Mouse (Mus musculus): Measurements from ENCODE around the gene Serinc2. TPM values are rescaled to one million over a fixed set of nuclear protein-coding genes. Genes with fewer than 3 reads are reported as not detected.
A peak's percentile ranks its signal among the peaks of the same experiment; 100 is the strongest.

Gene Serinc2
- polyA plus RNA-seq, 1 experiment, result 356 TPM

GRCm38 (mm10) chr4:130318122-130318521 is 39.1 kb upstream of the Serinc2 start:
- Histone ChIP-seq H3K27ac (ENCODE audit: insufficient read depth, low read depth, low read length) (no peak overlapping the region), H3K36me3 (ENCODE audit: control insufficient read depth, insufficient read depth, low read length) (peaks cover 30% of the 10 kb centered on the region), H3K27me3 (ENCODE audit: control insufficient read depth, insufficient read depth, low read length) (no peaks in the 10 kb centered on the region), H3K4me1 (ENCODE audit: control insufficient read depth, insufficient read depth, insufficient read length, low read length) (no peaks in the 10 kb centered on the region), H3K4me3 (ENCODE audit: low read depth, low read length) (no peak overlapping the region)
- TF ChIP-seq CTCF (IDR thresholded peaks at IDR 0.05; ENCODE audit: extremely low read depth, insufficient read length, insufficient replicate concordance, low read depth, low read length) (no peak), POLR2A (IDR thresholded peaks at IDR 0.05; ENCODE audit: low read depth, low read length) (no peak)
- WGBS, result 80% methylated on average over 3 of the region's 3 CpGs

- no peak overlapping the region for H3K27ac ChIP-seq (ENCODE audit: insufficient read depth, low read depth, low read length)
These were observed 37.7 kb upstream of the Serinc2 start for GRCm38 (mm10) chr4:130316691-130317090.

GRCm38 (mm10) chr4:130315771-130316527 is 36.9 kb upstream of the Serinc2 start:
- 75% methylated on average over 13 of the region's 13 CpGs for WGBS
- Histone ChIP-seq H3K36me3 (ENCODE audit: control insufficient read depth, insufficient read depth, low read length) (peaks cover 21% of the 10 kb centered on the region), H3K4me1 (ENCODE audit: control insufficient read depth, insufficient read depth, insufficient read length, low read length) (no peaks in the 10 kb centered on the region), H3K27ac (ENCODE audit: insufficient read depth, low read depth, low read length) (no peak overlapping the region), H3K4me3 (ENCODE audit: low read depth, low read length) (no peak overlapping the region), H3K27me3 (ENCODE audit: control insufficient read depth, insufficient read depth, low read length) (no peaks in the 10 kb centered on the region)
- no peak for TF ChIP-seq POLR2A (IDR thresholded peaks at IDR 0.05; ENCODE audit: low read depth, low read length)
- TF ChIP-seq CTCF (IDR thresholded peaks at IDR 0.05; ENCODE audit: extremely low read depth, insufficient read length, insufficient replicate concordance, low read depth, low read length), result no peak

More at GRCm38 (mm10) chr4:130316691-130317090, 37.7 kb upstream of the Serinc2 start:
- TF ChIP-seq POLR2A (IDR thresholded peaks at IDR 0.05; ENCODE audit: low read depth, low read length) (no peak), CTCF (IDR thresholded peaks at IDR 0.05; ENCODE audit: extremely low read depth, insufficient read length, insufficient replicate concordance, low read depth, low read length) (no peak)
- Histone ChIP-seq H3K27me3 (ENCODE audit: control insufficient read depth, insufficient read depth, low read length) (no peaks in the 10 kb centered on the region), H3K4me1 (ENCODE audit: control insufficient read depth, insufficient read depth, insufficient read length, low read length) (no peaks in the 10 kb centered on the region), H3K4me3 (ENCODE audit: low read depth, low read length) (no peak overlapping the region), H3K36me3 (ENCODE audit: control insufficient read depth, insufficient read depth, low read length) (peaks cover 22% of the 10 kb centered on the region)
- WGBS, result 86% methylated on average over 10 of the region's 10 CpGs

GRCm38 (mm10) chr4:130313552-130313951 is 34.5 kb upstream of the Serinc2 start:
- Histone ChIP-seq H3K4me3 (ENCODE audit: low read depth, low read length) (no peak overlapping the region), H3K4me1 (ENCODE audit: control insufficient read depth, insufficient read depth, insufficient read length, low read length) (peaks cover 3% of the 10 kb centered on the region), H3K27ac (ENCODE audit: insufficient read depth, low read depth, low read length) (no peak overlapping the region), H3K36me3 (ENCODE audit: control insufficient read depth, insufficient read depth, low read length) (peaks cover 16% of the 10 kb centered on the region), H3K27me3 (ENCODE audit: control insufficient read depth, insufficient read depth, low read length) (peaks cover 10% of the 10 kb centered on the region)
- TF ChIP-seq CTCF (IDR thresholded peaks at IDR 0.05; ENCODE audit: extremely low read depth, insufficient read length, insufficient replicate concordance, low read depth, low read length) (no peak), POLR2A (IDR thresholded peaks at IDR 0.05; ENCODE audit: low read depth, low read length) (no peak)
- 84% methylated on average over 4 of the region's 4 CpGs for WGBS

- WGBS, result 80% methylated on average over 3 of the region's 3 CpGs
- Histone ChIP-seq H3K36me3 (ENCODE audit: control insufficient read depth, insufficient read depth, low read length) (peaks cover 12% of the 10 kb centered on the region), H3K4me1 (ENCODE audit: control insufficient read depth, insufficient read depth, insufficient read length, low read length) (peaks cover 13% of the 10 kb centered on the region), H3K27me3 (ENCODE audit: control insufficient read depth, insufficient read depth, low read length) (peaks cover 16% of the 10 kb centered on the region), H3K27ac (ENCODE audit: insufficient read depth, low read depth, low read length) (no peak overlapping the region), H3K4me3 (ENCODE audit: low read depth, low read length) (no peak overlapping the region)
- no peak for TF ChIP-seq CTCF (IDR thresholded peaks at IDR 0.05; ENCODE audit: extremely low read depth, insufficient read length, insufficient replicate concordance, low read depth, low read length)
- TF ChIP-seq POLR2A (IDR thresholded peaks at IDR 0.05; ENCODE audit: low read depth, low read length), result no peak
These were observed 33.5 kb upstream of the Serinc2 start for GRCm38 (mm10) chr4:130312526-130312925.

GRCm38 (mm10) chr4:130309254-130309653 is 30.2 kb upstream of the Serinc2 start:
- Histone ChIP-seq H3K4me1 (ENCODE audit: control insufficient read depth, insufficient read depth, insufficient read length, low read length) (peaks cover 15% of the 10 kb centered on the region), H3K4me3 (ENCODE audit: low read depth, low read length) (no peak overlapping the region), H3K27ac (ENCODE audit: insufficient read depth, low read depth, low read length) (no peak overlapping the region), H3K27me3 (ENCODE audit: control insufficient read depth, insufficient read depth, low read length) (peaks cover 16% of the 10 kb centered on the region), H3K36me3 (ENCODE audit: control insufficient read depth, insufficient read depth, low read length) (0 out of 2 replicates have a peak, but pooled peaks cover 1% of the 10 kb centered on the region)
- WGBS, result 79% methylated on average over 8 of the region's 8 CpGs
- TF ChIP-seq CTCF (IDR thresholded peaks at IDR 0.05; ENCODE audit: extremely low read depth, insufficient read length, insufficient replicate concordance, low read depth, low read length), result no peak
- no peak for TF ChIP-seq POLR2A (IDR thresholded peaks at IDR 0.05; ENCODE audit: low read depth, low read length)

GRCm38 (mm10) chr4:130308231-130309081 is 29.5 kb upstream of the Serinc2 start, which contains the start of the genes Fabp3 and Gm10570:
Fabp3 (plus strand) TSS chr4:130308595.
Gm10570 (minus strand) TSS chr4:130308674.
- Histone ChIP-seq H3K4me3 (ENCODE audit: low read depth, low read length) (peak within 1 kb of the TSS; percentile 66), H3K36me3 (ENCODE audit: control insufficient read depth, insufficient read depth, low read length) (no peaks in the 10 kb centered on the region), H3K4me1 (ENCODE audit: control insufficient read depth, insufficient read depth, insufficient read length, low read length) (peaks cover 15% of the 10 kb centered on the region), H3K27ac (ENCODE audit: insufficient read depth, low read depth, low read length) (peak within 1 kb of the TSS; percentile 8; the same call in 1 of the 2 replicates), H3K27me3 (ENCODE audit: control insufficient read depth, insufficient read depth, low read length) (peaks cover 16% of the 10 kb centered on the region)
- TF ChIP-seq CTCF (IDR thresholded peaks at IDR 0.05; ENCODE audit: extremely low read depth, insufficient read length, insufficient replicate concordance, low read depth, low read length) (no peak), POLR2A (IDR thresholded peaks at IDR 0.05; ENCODE audit: low read depth, low read length) (no peak)
- 3% methylated on average over 52 of the region's 52 CpGs for WGBS

Measured in small intestine, adult 2 months (tissue).